Mouse (Mus musculus) ES-E14 (cell line): ENCODE measurements around the gene Speer4d. TPM values are rescaled to one million over a fixed set of nuclear protein-coding genes. Genes with fewer than 3 reads are reported as not detected.
"Not testable (repeated sequence)": the region's sequence is repeated elsewhere in the genome, so short reads cannot be mapped to it uniquely, and the experiment has no call there.

ENCODE experiments used
- DNase-seq: peaks from one replicate; pipeline ENCODE4 v3.0.0-alpha.2; 2013; ENCODE audit warnings: low read depth, low spot score
- H3K27ac ChIP-seq: 2 replicates; pipeline ENCODE4 v1.5.1; 2012; ENCODE audit warnings: low read depth, mild to moderate bottlenecking, low read length, moderate library complexity, mixed read lengths; ENCODE audit not compliant: poor library complexity, insufficient read depth, severe bottlenecking
- H3K36me3 ChIP-seq: 2 replicates; pipeline ENCODE4 v1.6.1; 2012; ENCODE audit warnings: mild to moderate bottlenecking, low read length, moderate library complexity, mixed read lengths; ENCODE audit not compliant: control insufficient read depth, poor library complexity, insufficient read depth, severe bottlenecking
- H3K4me1 ChIP-seq, 2 experiments: fragments of 150-350 bp in 1 of 2; sonication (generic) in 1 of 2; 2 replicates each; pipeline ENCODE4 v1.6.1; 2012; ENCODE audit warnings: low read length in 2 of 2, mild to moderate bottlenecking in 1 of 2, mixed read lengths in 1 of 2; ENCODE audit not compliant: control insufficient read depth in 2 of 2, insufficient read depth in 2 of 2, poor library complexity in 1 of 2
- H3K4me3 ChIP-seq, 2 experiments: fragments of 150-350 bp in 1 of 2; sonication (generic) in 1 of 2; 2 replicates each; pipeline ENCODE4 v1.5.1; 2012; ENCODE audit warnings: low read length in 2 of 2, low read depth in 1 of 2, mild to moderate bottlenecking in 1 of 2, mixed read lengths in 1 of 2; ENCODE audit not compliant: insufficient read depth in 1 of 2, poor library complexity in 1 of 2, severe bottlenecking in 1 of 2
- H3K9ac ChIP-seq: 2 replicates; pipeline ENCODE4 v1.6.1; 2012; ENCODE audit warnings: low read depth, mild to moderate bottlenecking, low read length, mixed read lengths; ENCODE audit not compliant: poor library complexity, insufficient read depth, severe bottlenecking
- H3K9me3 ChIP-seq: fragments of 150-350 bp; sonication (generic); 2 replicates; pipeline ENCODE4 v1.6.1; 2012; ENCODE audit warnings: low read depth, mild to moderate bottlenecking, low read length; ENCODE audit not compliant: control insufficient read depth, insufficient read depth
- in situ Hi-C, 2 experiments: fragments of 600-800 bp; cut with MboI; formaldehyde crosslinking; loops; one replicate each; pipeline ENCODE4 v1.15.1; 2025; ENCODE audit warnings: low sequenced_read_pairs in 2 of 2, inconsistent platforms in 1 of 2; ENCODE audit not compliant: unreplicated experiment in 2 of 2
- total RNA-seq: library from RNA; depleted of rRNA; stranded (reverse); fragments of 300-350 nt; gene quantifications from 2 replicates; pipeline ENCODE4 v1.2.3, GENCODE M21; 2012; rRNA removed

Gene Speer4d
- total RNA-seq, 1 experiment = not detected

DNA sequence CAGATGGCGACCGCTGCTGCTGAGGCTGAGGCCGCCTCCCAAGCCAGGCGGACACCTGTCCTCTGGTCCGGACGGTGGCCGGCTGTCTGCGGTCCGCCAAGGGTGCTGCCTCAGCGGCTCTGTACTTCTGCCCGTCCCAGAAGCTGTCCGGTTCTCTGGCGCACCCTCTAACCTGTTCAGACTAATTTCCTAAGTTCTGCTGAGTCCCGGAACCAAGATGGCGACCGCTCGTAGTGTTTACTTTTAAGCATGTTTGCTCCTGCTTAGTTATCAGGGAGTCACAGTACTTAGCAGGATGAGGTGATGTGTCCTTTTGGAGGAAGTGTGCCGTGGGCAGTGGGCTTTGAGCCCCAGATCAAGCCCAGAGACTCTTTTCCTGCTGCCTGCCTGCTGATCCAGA lies 51.9 kb downstream of the Speer4d start:
- in situ Hi-C loops, H3K4me1 ChIP-seq, H3K27ac ChIP-seq, H3K9ac ChIP-seq, H3K9me3 ChIP-seq, DNase-seq, H3K36me3 ChIP-seq: not testable (repeated sequence)
- H3K4me3 ChIP-seq = peak overlapping the region; percentile 43 to 72; a peak in 3 of 4 replicates

Other genes starting within 250 kb of the Speer4d start
- not detected in 2 replicates for gene Gm21149, start 142.5 kb upstream of the Speer4d start, total RNA-seq
- gene Gm21190, start 89.8 kb upstream of the Speer4d start, total RNA-seq = not detected in 2 replicates
- gene Gm21083, start 41.7 kb upstream of the Speer4d start, total RNA-seq = 0.22 TPM in 1 of 2 replicates, not detected in the other
- gene 4930572O03Rik, start 38.0 kb downstream of the Speer4d start, total RNA-seq = not detected in 2 replicates
- gene Speer4c, start 95.2 kb downstream of the Speer4d start, total RNA-seq = 0.26 TPM in 1 of 2 replicates, not detected in the other